ENCODE assay signal across 22 mouse cellular contexts in the genomic region with DNA sequence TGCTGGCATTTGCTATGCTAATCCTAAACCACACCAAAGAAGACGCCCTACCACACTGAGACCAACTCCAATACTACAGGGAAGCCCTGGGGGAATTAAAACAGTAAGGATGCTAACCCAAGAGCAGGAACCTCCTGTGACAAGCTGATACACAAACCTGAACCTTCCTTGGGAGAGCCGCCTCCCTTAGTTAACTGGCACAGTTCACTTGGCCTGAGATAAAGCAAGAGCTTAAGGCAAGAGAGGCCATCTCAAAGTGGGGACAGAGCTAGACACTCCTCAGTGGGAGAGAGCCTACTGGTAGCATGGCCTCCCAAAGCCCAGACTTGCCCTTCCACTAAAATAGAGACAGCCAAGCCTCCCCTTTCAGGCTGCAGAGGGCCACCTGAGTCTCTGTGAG.
"Had no signal": no experiment of that assay in that cellular context is flagged by ENCODE, and none has a peak within 500 bp of the region (broad histone marks: within the 10 kb centered on the region; RNA-seq: fewer than 3 reads in every experiment).

No protein-coding gene starts in this region.

- H3K27me3 ChIP-seq: heart, embryonic 13.5 days; heart, embryonic 15.5 days; hindbrain, embryonic 13.5 days; hindbrain, embryonic 15.5 days; intestine, embryonic 15.5 days; limb, embryonic 12.5 days had no signal

- H3K36me3 ChIP-seq: hindbrain, embryonic 13.5 days; hindbrain, embryonic 15.5 days had no signal

- H3K27ac ChIP-seq: heart, adult 2 months; heart, embryonic 13.5 days; heart, embryonic 15.5 days; hindbrain, embryonic 13.5 days; hindbrain, embryonic 15.5 days; hindbrain, postnatal 0 days; intestine, embryonic 15.5 days; layer of hippocampus, adult 2 months; left cerebral cortex, adult 2 months; limb, embryonic 10.5 days; limb, embryonic 12.5 days had no signal

- H3K9ac ChIP-seq: forebrain, postnatal 0 days; heart, embryonic 13.5 days; heart, embryonic 15.5 days; hindbrain, embryonic 13.5 days; hindbrain, embryonic 15.5 days; intestine, embryonic 15.5 days; limb, embryonic 12.5 days had no signal

- ATAC-seq: forebrain, postnatal 0 days; hindbrain, postnatal 0 days; intestine, embryonic 15.5 days; intestine, postnatal 0 days had no signal

- H3K4me1 ChIP-seq: hindbrain, embryonic 13.5 days; hindbrain, embryonic 15.5 days had no signal

- DNase-seq: forebrain, postnatal 0 days; gastrocnemius, postnatal 14 days; gastrocnemius, postnatal 36 days; heart, adult 2 months; heart, postnatal 14 days; heart, postnatal 36 days; kidney, adult 18-20 months; kidney, adult 8-10 months; kidney, postnatal 10 days; kidney, postnatal 4 days had no signal

- H3K9me3 ChIP-seq: heart, embryonic 13.5 days; heart, embryonic 15.5 days; hindbrain, embryonic 13.5 days; hindbrain, embryonic 15.5 days; intestine, embryonic 15.5 days; limb, embryonic 10.5 days; limb, embryonic 12.5 days had no signal

- H3K4me3 ChIP-seq: heart, adult 2 months; heart, embryonic 13.5 days; heart, embryonic 15.5 days; hindbrain, embryonic 13.5 days; hindbrain, embryonic 15.5 days; intestine, embryonic 15.5 days; layer of hippocampus, adult 2 months; left cerebral cortex, adult 2 months; limb, embryonic 10.5 days; limb, embryonic 12.5 days had no signal

- H3K4me2 ChIP-seq: heart, embryonic 11.5 days; heart, embryonic 13.5 days; heart, embryonic 15.5 days; hindbrain, embryonic 13.5 days; hindbrain, embryonic 15.5 days; intestine, embryonic 15.5 days; limb, embryonic 12.5 days had no signal
